Mouse (Mus musculus): ENCODE results near the gene Kdm4d.
"Not testable (repeated sequence)": the region's sequence is repeated elsewhere in the genome, so short reads cannot be mapped to it uniquely, and the experiment has no call there.

The Kdm4d gene

DNA sequence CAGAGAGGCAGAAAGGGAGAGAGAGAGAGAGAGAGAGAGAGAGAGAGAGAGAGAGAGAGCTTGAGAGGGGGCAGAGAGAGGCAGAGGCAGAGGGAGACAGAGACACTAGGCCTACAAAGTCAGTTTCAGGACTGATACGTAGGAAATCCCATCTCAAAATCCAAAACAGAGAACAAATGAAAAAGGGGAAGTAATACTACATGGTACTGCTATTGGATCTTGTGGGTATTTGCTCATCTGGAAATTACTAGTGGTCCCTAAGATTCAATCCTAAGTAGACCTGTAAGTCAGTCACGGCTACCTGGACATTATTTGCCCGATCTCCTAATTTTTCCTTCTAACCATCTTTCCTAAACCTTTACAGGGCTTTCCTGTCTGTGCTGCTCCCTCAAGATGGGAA is 44.0 kb downstream of the Kdm4d start:
- no peak for DNase-seq (ENCODE audit: extremely low read depth, low read depth, low spot score)

DNA sequence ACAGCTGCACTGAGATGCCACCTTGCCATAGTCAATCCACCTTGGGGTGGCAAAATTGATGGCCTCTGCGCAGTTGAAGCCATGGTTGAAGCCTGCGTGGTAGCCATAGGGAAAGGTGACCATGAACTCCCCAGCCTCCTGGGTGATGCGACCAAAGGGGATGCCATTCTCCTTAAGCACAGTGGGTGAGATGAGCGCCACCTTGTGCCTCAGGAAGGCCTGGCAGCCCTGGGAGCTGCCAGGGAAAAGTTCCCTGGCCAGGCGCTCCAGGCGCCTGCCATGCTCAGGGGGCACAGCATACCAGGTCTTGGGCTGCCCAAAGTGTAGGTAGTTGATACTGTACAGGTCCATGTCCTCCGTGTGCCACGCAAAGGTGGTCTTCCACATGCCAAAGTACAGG is 49.2 kb downstream of the Kdm4d start:
- DNase-seq (ENCODE audit: extremely low read depth, low read depth, low spot score), result not testable (repeated sequence)

DNA sequence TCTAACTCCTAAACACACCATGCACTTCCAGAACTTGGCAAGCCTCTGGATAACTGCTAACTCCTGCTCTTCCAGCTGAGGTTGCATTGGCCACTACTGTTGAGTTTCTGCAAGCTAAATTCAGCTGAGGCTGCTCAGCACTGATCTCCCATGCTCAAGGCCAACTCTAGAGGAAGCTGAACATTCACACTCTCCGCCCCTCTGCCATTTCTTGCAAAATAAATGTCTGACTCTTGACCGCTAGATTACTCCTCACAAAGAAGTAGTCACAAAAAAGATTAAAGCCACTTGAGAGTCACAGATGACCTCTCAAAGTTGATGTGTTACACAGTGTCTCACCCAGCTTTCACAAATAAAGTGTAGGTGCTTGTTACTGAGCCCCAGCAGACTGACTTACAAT is 53.2 kb downstream of the Kdm4d start:
- not testable (repeated sequence) for DNase-seq (ENCODE audit: extremely low read depth, low read depth, low spot score)

DNA sequence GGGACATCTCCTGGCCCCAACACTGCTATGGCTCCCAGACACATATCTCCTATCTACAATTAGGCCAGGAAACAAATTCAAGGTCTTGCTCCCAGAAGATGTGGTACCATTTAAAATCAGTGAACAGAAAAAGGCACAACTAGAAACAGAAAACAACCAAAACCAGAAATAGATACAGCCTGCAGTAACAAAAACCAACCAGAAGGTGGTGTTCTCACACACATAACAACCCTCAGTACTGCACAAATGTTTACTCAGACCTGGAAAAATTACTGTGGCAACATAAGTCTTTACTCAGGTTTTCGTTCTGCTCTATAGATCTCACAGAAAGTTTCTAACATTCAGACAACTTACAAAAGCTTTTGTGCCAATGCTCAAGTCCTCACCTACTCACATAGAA is 59.9 kb downstream of the Kdm4d start:
- DNase-seq (ENCODE audit: extremely low read depth, low read depth, low spot score), result no peak

DNA sequence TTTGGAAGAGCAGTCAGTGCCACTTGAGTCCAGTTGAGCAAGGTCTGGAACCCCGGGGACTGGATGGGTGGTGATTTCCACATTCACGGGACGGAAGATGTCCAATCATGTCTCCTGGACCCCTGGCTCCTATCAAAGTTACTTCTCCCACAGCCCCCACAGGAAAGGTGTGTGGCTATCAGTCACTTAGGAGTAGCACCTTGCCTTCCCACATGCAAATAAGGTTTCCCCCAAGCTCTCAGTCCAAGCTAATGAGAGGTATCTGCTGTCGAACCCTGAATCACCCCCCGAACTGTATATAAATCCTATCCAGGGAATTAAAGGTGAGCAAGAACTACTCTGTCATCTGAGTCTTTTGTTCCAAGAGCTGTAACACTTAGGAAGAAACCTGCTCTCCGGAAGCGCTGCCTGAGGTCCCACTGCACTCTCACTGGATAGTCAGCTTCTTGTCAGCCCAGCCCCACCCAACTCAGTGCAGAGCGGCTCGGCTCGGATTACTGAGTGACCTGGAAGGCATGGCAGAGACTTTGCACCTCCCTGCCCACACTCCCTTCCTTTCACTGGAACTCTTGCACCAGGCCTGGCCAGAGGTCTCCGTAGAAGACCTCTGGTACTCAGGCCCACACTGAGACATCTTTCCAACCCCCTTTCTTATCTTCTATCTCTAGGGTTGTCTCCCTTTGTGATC is 66.9 kb downstream of the Kdm4d start:
- no peak for DNase-seq (ENCODE audit: extremely low read depth, low read depth, low spot score)

Data from fat pad, adult 2 months (tissue).